Mouse (Mus musculus): Measurements from ENCODE around the gene Vapb. TPM values are rescaled to one million over a fixed set of nuclear protein-coding genes. Genes with fewer than 3 reads are reported as not detected.

Vapb gene
- total RNA-seq, 2 experiments from 2014 or later = 105 to 110 TPM

- DNase-seq (ENCODE audit: low spot score in 2 of 2) = no peak
Measured at GRCm38 (mm10) chr2:173828134-173828533, 90.8 kb downstream of the Vapb start.

- DNase-seq (ENCODE audit: low spot score in 2 of 2) = no peak
Measured at GRCm38 (mm10) chr2:173832828-173833492, 95.6 kb downstream of the Vapb start.

Small RNA genes lying within 50 kb of the gene (microRNA-seq; reads per million reads assigned to microRNA genes)
- 0 reads per million in 2 experiments for gene Mir6340

Other genes starting within 250 kb of the Vapb start
- gene 1700021F07Rik, start 214.9 kb upstream of the Vapb start, total RNA-seq (2021) = not detected
- not detected for gene Ankrd60, start 159.1 kb upstream of the Vapb start, total RNA-seq (2021)
- gene Rab22a, start 77.8 kb upstream of the Vapb start, total RNA-seq (2021) = 10 to 100 TPM; 24.4 to 25.6 TPM
- gene 1700010B08Rik, start 18.1 kb upstream of the Vapb start, total RNA-seq (2021) = not detected